Mouse (Mus musculus) cerebellum, adult 11 months (tissue): ENCODE results near the gene Mcfd2.
"Not testable (repeated sequence)": the region's sequence is repeated elsewhere in the genome, so short reads cannot be mapped to it uniquely, and the experiment has no call there.

ENCODE experiments used
- DNase-seq: peaks from one replicate; pipeline ENCODE4 v3.0.0; 2022

Mcfd2 gene

DNA sequence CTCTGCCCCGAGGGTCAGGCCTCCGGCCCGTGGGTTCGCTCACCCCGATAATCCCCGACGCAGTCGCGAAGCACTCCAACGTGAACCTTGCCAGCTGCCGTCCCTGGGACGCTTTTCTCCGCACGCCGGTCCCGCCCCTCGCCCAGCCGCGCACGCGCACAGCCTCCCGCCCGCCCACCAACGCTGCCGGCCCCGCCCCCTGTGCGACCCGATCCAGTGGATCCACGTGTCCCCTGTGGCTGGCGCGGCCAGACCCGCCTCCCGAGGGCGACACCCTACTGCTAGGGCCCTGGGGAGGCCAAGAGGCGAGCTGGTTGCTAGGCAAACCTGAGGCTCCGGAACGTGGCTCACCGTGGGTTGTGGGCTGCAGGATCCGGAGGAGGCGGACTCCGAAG lies at the start of gene Mcfd2:
Gene Mcfd2 (minus strand): TSS at position 144 of the 395 bp plus-strand sequence.
- peak; percentile 81 for DNase-seq

DNA sequence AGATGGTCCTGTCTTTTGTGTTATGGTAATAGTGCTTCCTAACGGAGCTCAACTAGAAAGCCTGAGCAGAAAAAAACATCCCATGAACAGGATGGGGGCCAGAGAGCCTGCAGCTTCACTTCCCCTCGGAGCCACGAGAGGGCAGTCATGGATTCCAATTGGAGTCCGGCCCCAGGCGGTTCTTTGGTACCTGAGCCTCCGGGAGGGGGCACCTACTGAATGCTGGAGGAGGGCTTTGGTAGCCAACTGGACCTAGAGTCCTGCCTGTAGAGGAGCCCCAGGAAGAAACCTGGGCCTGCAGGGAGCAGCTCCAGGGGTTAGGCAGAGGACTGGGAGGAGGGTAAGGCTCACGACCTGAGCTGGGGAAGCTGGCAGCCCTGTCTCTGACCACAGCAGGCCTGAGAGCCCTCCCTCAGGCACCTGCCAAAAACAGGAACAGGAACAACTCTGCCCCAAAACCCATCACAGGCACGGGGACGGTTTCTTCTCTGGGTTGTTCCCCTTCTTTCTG lies 49.3 kb upstream of the Mcfd2 start:
- DNase-seq = peak; percentile 94

DNA sequence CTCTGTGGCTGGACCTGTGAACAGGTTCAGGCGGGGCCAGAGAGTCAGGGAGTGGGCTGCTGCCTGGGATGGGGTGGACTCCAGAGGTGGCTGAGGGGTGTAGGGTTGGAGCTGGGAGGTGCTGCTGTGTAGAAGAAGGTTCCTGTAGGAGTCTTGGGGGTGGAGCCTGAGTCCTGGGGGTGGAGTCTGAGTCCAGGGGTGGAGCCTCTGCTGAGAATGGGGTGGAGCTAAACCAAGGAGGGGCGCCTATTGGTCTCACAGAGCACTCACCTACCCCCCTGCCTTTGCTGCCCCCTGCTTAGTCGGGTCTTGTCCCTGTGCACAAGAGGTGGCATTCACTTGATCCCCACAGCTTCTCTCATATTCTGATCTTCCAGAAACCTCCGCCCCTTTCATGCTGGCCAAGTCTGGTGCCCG lies 48.8 kb upstream of the Mcfd2 start:
- DNase-seq = peak; percentile 71

DNA sequence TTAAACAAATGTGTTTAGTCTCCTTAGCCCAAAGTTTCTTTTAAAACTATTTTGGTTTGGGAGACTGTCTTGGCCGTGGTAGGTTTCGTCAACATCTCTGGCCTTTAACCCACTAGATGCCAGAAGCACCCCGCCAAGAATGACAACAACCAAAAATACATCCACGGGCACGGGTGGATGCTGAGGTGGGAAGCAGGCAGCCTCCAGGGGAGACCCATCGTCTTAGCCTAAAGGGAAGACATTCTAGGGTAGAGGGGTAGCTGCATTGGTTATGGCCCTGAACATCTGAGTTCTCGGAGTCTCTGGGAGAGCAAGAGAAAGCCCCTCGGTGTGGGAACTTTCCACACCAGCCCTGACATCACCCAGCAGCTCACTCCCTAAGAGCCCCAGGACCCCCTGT lies 48.4 kb upstream of the Mcfd2 start:
- DNase-seq = peak; percentile 21

DNA sequence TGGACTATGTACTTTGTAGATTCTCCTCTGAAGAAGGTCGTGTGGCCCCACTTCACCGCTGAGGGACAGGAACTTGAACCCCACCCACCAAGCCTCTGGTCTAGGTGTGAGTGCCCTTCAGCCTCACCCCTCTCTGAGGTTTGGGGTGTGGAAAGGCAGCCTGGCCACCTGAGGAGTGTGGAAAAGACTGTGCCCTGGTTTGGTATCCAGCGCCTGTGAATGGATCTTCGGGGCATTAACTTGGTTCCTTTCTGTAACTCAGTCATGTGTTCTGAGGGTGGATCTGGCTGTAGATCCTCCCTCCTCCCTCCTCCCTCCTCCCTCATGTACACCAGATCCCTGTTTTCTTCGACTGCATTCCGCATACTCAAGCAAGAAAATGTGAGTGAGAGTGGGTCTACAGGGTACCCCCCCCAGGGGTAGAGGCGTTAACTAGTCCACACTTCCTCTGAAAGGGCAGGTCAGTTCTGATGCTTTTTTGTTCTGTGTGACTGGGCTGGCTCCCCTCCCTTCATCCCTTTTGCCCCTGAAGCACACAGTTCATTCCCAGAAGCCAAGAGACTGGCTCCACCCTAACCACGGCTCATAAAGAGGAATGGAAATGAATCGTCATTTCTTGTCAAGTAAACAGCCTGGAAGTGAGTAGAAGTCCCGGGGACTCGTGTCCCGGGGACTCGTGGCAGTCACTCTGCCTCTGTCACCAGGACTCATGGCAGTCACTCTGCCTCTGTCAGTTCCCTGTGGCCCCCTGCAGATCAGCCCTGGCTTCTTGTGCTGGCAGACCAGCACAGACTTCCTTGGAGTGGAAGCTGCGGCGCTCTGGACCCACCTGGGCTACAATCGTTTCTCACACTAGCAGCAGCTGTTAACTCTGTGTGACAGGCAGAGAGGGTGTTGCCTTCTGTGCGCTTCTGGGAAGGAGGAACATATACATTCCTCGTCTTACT lies 47.5 kb upstream of the Mcfd2 start:
- DNase-seq = peak; percentile 4

DNA sequence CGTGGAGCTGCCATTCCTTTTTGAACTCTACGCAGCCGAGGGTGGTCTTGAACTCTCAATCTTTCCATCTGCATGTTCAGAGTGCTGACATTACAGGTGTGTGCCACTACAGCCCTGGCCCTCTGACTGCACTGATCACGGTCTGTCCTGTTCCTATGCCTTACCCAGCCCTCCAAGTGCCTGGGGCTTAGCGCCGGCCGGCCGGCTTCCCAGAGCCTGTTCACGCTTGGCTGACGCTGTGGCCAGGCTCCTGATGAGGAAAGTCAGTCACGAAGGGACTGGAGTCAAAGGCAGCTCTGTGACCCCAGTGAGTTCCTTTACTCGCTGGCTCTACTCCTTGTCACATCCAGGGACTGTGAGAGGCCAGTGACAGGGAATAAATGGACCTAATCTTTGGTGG lies 46.6 kb upstream of the Mcfd2 start:
- no peak for DNase-seq

DNA sequence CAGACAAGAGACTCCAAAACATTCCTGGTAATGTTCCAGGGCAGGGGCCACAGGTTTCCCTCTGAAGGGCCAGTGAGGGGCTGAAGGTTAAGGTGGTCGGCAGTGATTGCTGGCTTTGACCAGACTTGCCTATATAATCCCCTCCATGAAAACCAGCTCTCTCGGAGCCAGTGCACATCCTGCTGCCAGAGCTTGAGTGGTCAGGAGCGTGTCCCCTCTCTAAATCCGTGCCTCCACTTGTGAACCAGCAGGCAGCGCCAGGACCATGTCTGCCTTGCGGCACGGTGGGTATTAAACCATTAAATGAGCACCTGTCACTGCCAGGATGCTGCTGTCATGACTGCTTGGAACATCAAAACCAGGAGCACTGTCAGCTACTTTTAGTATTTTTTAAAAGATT lies 44.8 kb upstream of the Mcfd2 start:
- DNase-seq = no peak

DNA sequence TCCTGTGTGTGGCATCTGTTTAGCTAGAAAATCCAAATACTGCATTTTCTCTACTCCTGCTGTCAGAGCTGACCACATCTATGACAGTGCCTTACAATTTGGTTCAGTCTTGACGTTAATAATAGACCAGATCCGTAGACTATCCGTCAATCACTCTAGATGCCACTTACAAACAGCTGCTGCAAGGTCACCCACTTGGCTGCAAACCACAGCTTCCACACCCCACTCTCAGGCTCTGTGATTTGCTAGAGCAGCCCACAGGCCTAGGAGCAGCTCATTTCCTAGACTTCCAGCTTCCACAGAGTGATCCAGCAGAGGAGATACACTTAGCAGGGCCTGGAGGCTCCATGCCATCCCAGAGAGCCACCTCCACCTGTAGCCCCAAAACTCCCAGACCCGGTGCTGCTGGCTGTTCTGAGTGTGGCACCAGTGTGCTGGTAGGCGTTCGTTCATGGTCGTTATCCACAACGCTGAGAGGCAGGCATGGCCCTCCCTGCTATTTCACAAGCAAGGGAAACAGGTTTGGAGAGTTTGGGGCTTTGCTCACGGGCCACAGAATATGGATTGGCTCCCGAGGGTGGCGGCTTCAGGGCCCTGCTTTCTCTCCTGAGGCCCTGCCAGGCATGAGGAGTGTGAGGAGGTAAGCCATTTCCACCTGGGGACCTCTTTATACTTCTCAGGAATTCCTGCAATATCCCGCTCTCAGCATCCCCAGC lies 43.5 kb upstream of the Mcfd2 start:
- DNase-seq = no peak

DNA sequence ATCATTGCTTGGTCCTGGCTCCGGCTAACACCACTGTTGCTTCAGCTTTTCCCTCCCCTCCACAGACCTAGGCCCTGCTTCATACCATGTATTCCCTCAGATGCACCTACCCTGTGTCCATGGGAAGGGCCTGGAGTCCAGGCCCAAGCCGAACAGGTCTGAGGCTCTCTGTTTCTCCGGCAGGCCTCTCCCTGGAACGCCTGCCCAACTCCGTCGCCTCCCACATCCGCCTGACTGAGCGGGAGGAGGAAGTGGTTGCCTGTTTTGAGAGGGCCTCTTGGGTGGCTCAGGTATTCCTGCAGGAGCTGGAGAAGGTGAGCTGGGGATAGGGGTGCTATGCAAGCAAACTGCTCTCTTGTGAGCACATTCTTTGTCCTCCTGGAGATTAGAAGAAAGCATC lies 41.0 kb upstream of the Mcfd2 start:
- no peak for DNase-seq

DNA sequence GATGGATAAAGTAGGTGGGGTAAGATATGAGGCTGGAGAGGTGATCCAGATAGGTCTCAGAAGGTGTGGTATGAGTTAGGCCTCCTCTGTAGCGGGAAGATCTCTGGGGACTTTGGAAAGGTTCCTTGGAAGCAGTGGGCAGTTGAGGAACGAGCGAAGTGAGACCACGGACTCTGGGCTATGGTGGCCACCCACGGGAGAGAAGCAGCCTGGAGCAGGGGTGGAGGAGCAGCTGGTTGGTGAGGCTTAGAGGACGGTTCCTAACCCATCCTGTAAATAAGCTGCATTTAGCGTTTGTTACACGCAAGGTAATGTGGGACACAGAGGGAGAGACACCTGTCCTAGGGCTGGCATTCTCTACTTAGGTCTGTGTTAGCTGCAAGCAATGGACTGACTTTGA lies 39.3 kb upstream of the Mcfd2 start:
- DNase-seq = no peak

DNA sequence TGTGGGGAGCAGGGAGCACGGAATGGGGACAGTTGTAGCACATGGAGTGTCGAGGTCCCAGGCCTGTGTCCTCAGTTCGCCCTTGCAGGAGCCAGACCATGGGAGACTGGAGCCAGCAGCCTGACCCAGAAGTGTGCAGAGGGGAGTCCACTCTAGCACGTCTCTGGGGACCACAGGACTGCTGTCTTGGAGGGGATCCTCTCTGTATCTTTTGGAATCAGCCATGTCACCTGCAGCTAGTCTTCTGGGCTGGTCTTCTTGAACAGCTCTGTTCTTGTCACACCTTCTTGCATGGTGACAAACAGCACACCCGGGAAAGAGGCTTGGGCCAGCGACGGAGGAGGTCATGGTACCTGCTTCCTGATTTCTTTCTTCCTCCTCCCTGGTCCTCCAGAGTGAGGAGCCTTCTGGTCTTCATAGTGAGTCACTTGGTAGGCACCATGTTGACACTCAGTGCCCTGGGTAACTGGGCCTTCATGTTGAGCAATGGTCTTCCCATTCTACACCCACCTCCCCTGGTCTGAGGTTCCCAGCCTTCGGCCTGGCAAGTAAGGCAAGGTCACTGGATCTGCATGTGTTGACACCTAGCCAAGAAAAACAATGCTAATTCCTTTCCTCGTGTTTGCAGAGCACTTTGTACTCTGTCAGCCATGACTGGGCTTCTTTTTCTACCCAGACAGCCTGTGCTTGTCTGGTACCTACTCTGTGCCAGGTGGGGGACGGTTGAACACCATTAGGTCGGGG lies 38.6 kb upstream of the Mcfd2 start:
- no peak for DNase-seq

DNA sequence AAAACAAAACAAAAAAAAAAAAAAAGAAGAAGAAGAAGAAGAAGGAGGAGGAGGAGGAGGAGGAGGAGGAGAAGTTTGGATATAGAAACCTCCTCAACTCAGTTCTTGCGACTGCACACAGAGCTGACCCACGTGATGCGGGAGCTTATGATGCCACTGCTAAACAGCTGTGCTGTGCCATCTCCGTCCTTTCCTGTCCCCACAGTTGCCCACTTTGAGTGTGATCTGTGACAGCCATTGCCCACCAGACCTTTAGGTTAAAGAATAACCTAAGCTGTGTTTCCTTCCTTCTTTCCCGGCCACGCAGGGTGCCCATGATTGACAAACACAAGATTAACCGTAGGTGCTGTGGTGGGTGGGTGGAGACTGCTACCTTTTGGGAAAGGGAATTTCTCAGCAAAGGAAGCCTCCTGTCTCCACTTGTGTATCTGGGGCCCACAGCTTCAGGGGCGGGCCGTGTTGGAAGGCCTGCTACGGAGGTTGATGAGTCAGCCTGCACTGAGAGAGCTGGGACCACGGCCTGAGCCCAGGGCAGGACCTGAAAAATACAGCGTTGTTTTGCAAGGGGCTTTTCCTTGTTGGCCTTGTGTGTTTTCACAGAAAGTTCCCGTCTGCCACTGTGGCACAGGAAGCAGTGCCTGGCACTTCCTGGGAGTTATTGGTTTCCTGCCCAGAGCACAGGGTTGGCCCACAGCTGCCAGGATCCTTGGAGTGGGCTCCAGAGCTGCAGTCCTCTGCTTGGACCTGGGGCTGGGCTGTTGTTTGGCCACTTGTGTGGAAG lies 36.5 kb upstream of the Mcfd2 start:
- no peak for DNase-seq

DNA sequence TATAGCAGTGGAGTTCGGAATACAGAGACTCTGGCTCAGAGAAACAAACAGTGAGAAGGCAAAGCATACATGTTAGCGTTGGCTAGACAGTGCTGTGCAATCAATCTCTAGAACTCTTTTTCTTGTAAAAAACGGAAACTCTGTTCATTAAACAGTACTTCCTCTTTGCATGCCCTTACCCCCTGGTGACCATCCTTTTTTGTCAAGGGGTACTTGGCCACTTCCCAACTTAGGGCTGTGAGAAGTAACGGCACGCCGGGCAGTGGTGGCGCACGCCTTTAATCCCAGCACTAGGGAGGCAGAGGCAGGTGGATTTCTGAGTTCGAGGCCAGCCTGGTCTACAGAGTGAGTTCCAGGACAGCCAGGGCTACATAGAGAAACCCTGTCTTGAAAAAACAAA lies 35.9 kb upstream of the Mcfd2 start:
- not testable (repeated sequence) for DNase-seq

DNA sequence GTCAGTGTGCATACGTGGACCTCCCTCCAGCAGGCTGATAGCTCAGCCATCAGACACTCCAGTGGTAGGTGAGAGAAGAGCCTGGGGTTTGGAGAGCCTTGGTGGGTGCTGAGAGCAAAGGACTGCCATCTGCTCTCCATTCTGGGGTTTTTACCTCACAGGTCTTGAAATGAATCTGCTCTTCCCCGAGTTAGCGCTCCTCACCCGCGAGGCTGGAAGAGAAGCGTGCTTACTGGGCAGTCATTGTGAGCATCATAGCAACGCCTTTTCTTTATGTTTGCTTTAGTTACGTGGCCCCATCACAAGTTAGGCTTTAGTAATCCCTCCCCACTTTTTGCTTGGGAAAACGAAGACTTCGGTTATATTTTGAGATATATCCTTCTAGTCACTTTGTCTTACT lies 34.6 kb upstream of the Mcfd2 start:
- DNase-seq = no peak

DNA sequence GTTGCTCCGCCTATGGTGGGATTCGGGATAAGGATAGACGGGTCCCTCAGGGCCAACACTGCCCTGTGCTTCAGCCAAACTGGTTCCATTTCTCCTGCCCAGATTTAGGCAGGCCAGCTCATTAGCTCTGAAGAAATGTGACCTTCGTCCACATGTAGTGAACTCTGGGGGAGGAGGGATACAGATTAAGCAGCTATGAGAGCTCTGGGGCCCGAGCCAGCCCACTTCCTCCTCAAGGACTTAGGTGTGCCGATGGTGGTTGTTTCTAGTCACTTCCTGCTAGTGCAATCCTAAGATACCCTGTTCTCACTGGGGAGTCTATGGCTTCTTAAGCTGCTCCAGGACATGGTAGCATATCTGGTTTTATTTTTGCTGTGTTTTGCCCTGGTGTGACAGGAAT lies 33.2 kb upstream of the Mcfd2 start:
- DNase-seq = no peak

DNA sequence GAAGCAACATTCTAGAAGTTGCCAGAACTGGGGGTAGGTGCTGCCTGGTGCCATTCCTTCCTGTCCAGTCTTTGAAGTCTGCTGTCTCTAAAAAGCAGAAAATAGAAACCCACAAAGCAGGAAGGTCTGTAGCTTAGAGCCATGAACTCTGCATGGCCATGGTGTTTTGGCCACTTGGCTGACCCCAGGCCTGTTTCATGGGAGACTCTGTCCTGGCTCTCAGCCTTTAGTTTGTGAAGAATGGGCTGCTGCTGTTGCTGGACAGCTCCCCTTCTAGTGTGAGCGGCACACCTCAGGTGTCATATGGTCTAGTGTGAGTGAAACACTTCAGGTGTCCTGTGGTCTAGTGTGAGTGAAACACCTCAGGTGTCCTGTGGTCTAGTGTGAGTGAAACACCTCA lies 31.0 kb upstream of the Mcfd2 start:
- not testable (repeated sequence) for DNase-seq

DNA sequence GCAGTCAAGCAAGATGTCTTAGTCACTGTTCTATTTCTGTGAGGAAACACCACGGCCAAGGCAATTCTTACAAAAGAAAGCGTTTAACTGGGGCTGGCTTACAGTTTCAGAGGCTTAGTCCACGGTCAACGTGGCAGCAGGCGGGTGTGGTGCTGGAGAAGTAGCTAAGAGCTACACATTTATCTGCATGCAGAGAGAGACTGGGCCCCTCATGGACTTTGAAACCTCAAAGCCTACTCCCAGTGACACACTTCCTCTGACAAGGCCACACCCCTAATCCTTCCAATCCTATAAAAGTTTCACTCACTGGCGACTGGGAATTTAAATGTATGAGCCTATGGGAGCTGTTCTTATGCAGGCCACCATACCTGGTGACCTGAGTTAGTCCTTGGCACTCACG lies 30.0 kb upstream of the Mcfd2 start:
- DNase-seq = no peak

DNA sequence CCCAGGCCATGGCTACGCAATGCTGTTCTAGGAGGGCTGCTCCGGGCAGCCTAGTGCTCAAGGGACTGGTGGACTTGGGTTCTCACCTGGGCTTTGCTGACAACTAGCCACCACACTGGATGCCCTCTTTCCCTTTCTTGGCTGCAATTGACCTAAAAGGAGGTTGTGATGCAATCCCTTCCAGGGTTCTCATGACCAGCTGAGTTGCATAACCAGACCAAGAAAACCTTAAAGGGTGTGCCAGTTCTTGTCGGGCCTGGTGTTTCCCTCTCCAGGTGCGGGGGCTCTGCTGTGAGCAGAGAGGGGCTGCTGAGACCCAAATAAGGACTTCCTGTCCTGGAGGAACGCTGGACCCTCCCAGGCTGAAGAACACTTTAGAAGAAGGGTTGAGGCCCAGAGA lies 27.4 kb upstream of the Mcfd2 start:
- DNase-seq = no peak

DNA sequence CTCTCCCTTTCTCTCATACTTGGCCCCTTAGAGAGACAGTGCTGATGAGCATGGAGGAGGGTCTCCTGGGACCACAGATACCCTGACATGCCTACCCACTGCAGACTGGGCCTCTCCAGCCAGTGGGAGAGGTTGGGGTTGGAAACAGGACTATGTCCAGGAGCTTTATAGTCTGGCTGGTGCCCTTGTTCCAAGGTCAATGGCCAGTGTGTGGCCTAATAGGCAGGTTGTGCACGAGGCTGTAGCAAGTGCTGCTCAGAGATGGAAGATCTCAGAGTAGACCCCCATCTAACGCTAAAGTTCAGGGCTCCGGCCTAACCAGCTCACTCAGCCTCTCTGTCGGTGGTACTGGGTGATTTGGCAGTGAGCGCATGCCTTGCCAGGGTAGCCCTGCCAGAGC lies 26.0 kb upstream of the Mcfd2 start:
- no peak for DNase-seq

DNA sequence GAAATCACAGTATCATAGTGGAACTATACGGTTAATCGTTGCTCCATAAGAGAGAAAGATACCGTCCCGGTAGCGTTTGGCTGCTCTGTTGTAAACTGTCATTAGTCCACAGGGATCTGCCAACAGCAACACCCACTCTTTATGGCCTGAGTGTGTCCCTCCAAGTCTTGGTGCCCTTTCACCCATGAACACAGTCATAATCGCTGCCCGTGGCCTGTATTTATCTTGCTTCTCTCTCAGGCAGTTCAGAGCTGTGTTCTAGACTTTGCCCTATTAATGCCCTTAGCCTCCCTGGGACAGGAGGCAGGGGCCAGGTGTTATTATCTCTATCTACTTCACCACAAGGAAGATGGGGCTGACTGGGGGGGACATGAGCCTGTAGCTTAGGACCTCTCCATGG lies 25.3 kb upstream of the Mcfd2 start:
- DNase-seq = no peak

DNA sequence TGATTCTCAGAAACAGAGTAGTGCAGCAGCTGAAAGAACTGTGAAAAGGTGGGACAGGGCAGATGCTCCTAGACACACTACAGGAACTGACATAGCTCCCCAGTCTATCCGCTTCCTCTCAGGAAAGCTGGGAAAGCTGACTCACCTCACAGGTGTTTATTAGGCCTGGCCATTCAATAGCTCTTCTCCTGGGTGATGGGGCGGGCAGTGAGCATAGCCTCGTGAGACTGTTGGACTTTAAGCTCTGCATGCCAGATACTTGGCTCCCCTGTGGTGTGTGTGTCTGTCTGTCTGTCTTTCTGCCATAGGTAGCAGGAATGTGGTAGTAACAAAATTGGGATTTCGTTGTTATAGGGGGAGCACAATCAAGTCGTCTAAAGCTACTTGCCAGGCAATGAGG lies 23.6 kb upstream of the Mcfd2 start:
- DNase-seq = no peak

DNA sequence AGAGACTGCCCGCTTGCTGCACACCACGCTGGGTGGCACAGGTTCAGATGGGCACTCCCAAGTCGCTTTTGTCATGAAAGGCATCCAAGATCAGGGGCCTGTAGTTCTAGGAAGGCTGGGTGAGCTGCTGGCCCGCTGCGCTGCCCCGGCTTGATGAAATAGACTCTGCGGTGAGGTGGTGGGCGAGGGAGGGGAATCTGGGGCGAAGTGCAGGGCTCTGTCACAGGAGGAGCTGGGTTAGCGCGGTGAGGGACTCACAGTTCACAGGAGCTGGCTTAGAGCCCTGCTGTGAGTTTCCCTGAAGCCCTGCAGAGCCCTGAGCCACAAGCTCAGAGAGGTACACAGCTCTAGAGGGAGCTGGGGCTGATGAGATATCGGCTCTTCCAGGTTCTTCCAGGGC lies 22.4 kb upstream of the Mcfd2 start:
- DNase-seq = no peak
